Mouse (Mus musculus): Measurements from ENCODE around the gene Fgd6.

Gene Fgd6

DNA sequence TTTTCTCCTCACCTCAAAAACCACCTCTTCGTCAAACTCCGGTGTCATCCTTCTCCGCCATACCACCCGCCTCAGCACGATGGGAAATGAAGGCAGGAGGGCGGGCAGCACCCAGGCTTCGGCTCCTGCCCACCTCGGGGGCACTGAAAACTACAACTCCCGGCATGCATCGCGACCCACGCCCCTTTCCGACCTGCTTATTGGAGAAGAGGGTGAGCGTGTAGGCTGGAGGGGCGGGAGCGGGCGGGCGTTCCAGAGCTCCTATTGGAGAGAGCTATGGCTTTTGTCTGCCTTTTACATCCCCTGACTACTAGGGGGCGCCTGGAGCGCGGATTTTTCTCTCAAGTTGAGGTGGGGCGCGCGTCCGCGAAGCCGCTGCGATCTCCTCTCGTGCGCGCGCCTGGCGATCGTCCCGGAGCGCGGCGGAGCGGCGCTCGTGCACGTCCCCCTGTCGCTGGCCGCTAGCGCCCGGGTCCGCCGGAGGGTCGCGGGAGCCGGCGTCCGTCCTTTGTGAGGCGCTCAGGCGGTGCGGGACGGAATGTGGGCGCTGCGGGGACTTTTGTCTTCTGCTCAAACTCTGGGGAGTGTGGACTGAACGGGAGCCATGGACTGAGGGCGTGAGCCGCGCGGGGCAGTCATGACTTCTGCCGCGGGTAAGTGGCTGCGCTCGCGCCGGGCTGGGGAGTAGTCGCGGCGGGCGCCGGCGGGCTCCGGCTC is at the start of gene Fgd6, which contains the start of gene Vezt:
Gene Fgd6 (plus strand): TSS at position 344 of the 717 bp plus-strand sequence.
Gene Vezt (minus strand): TSS at position 160 of the 717 bp plus-strand sequence.
- peak; percentile 100 for DNase-seq

DNA sequence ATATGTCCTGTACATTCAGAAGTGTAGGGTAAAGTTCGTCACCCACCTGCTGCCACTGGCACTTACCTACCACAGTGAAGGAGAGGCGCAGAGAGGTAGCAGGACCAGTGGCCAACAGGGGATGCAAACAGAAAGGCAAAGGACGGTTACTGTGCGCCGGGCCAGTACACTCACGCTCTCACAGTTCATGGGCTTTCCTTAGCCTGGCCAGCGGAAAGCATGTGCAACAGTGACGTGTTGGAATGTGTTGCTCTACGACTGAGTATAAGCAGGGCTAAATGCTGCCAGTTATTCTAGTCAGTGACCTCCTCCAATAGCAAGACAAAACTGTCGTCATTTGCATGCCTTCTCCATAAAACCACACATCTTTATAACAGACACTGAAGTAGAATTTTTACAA is 41.7 kb upstream of the Fgd6 start:
- no peak for DNase-seq

DNA sequence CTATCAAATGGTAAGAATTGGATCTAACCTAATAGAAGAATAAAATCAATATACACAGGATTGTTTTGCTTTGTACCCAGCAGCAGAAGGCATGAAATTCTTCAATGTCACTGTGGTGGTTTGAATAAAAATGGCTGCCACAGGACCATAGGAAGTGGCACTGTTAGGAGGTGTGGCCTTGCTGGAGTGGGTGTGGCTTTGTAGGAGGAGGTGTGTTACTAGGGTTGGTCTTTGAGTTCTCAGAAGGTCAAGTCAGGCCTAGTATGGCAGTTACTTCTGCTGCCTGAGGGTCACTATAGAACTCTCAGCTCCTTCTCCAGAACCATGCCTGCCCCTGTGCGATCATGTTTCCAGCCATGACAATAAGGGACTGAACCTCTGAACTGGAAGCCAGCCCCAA is 40.7 kb upstream of the Fgd6 start:
- no peak for DNase-seq

DNA sequence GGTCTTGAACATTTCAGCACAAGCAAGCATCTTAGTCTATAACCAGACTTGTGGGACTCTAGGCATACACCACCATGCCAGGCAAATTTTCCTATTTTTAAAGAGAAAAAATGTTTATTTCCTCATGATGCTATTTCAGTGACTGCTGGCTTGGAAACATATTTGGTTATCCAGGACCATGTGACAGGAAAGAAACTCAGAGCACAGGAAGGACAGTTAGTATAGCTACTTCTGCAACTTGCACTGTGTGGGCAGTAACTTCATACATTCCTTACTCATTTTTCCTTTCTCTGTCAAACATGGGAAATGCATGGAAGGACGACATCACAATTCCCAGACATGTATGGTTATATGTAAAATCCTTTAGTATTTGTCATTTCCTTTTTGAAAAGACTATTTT is 36.4 kb upstream of the Fgd6 start:
- DNase-seq = no peak

DNA sequence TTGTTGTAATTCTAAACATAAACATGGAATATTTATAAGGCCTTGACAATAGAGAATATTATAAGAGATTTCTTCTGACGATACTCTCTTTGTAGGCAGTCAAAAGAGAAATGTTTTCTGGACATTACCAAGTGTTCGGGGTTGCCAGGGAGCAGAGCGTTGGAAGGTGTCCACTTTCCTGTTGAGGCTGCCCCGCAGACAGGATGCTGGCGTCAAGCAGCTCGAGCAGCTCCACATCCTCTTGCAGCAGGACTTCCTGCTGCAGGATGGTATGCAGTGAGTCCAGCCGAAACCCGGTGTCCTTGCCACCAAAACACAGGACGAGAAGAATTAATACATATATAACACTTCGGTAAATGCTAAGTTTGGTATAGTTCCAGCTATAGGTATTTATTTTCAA is 35.6 kb upstream of the Fgd6 start:
- no peak for DNase-seq

DNA sequence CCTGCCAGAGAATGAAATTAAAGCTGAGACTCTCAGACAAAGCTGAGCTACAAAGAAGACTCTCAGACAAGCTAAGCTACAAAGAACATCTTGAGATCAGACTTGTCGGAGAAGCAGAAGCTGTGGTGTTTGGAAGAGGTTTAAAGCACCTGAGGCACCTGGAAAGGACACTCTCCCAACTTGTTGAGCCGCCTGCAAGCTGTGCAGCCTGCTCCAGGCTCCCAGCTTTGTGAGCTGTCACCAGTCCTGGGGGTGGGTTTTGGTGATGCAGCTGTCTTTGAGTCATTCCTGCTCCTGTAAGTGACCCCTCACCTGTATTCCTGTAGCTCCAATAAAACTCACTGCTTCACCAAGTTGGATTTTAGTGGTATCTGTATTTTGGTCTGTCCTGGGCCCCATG is 27.4 kb upstream of the Fgd6 start:
- DNase-seq = no peak

DNA sequence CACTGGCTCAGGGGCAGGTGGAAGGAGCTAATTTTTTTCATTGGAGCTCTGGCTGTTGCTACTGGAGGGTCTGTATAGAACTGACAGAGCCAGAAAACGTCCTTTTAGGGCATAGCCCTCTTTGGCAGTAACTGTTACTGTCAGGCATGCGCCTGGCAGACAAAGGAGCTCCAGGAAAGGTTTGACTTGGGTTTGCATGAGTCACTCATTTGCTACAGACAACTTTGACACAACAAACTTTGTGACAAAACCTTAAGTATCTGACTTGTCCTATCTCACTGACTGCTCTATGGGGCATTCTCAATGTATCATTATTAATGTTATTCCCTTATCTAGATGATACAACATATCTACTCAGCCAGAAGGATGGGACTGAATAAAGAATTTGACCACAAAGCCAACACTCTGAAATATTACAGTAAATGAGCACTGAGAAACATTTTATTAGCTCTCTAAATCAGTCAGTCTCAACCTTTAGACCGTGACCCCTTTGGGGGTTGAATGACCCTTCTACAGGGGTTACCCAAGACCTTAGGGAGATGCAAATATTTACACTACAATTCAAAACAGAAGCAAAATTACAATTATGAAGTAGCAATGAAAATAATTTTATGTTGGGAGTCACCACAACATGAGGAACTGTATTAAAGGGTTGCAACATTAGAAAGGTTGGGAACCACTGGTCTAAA is 25.7 kb upstream of the Fgd6 start:
- DNase-seq = no peak

DNA sequence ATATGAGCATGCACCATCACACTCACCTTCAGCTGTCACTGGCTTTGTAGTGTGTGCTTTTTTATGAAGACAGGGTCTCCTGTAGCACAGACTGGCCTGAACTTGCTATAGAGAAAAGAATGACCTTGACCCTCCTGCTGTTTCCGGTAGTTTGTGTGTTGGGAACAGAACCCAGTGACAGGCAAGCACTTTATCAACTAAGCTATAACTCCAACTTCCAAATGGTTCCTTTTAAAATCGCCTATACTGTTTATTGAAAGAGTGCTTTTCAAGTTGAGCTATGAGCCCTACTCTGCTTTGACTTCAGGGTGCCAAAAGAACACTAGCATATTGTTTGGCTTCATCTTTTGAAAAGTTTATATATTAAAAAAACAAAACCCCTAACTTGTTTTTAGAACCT is 24.8 kb upstream of the Fgd6 start:
- no peak for DNase-seq

DNA sequence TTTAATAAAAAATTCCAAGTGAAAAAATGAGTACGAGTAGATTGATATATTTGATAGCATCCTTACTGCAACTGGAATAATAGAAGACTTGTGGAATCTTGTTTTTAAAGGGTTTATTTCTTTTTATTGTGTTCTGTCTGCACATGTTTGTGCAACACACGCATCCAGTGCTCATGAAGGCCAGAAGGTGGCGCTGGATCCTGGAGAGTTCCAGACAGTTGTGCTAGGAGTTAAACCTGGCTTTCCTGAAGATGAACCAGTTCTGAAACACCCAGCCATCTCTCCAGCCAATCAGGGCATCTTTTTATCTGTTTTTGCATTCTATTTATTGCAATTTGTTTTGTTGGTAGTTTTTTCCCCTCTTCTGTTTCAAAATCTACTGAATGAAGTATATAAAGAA is 22.6 kb upstream of the Fgd6 start:
- peak; percentile 70 for DNase-seq

DNA sequence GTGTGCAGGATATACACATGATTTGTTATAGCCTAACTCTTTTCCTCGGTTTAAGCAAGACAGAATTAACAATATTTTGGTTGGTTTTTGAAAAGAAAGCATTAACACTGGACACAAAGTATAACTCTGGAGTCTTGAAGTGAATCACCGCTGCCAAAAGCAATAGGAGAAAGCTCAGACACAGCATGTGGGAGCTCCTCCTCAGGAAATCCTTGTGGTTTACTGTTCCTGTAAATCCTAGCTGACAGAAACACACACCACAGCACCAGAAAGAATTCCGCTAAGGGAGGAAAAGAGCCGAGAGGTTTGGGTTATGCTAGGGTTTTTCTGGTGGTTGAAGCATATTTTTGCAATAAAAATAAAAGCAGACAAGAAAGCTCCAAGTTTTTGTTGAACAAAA is 21.6 kb upstream of the Fgd6 start:
- DNase-seq = no peak

DNA sequence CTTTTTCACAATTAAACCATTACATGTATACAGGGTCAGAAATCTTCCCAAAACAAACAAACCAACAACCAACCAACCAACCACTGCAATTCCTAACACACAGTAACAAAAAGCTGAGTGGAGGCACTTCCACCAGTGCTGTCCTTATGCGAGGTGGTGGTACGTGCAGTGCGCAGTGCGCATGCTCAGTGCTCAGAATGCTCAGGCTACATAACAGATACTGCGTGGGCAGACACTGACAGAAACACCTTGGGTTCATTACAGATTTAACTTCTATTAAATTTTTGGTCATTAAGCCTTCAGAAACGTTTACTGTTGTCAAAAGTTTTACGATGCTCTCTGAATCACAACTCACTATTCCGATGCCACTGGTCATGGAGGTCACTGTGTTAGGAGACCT is 18.3 kb upstream of the Fgd6 start:
- no peak for DNase-seq

DNA sequence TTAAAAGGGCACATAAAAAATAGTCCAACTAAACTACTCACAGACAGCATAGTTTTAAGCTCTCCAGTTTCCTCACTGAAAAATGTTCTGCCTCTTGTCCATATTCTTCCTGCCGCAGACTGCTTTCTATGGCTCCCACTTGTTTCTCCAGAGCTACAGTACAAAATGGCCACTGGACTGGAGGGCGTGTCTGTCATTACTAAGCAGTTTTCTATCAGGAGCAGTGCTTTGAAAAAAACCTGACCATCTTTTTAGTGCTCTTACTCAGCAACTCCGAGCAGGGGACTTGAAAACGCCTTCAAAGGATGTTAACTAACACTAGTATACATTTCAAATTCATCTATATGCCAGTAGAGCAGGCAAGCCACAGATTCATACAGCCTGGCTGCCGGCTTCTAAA is 15.2 kb upstream of the Fgd6 start:
- no peak for DNase-seq

DNA sequence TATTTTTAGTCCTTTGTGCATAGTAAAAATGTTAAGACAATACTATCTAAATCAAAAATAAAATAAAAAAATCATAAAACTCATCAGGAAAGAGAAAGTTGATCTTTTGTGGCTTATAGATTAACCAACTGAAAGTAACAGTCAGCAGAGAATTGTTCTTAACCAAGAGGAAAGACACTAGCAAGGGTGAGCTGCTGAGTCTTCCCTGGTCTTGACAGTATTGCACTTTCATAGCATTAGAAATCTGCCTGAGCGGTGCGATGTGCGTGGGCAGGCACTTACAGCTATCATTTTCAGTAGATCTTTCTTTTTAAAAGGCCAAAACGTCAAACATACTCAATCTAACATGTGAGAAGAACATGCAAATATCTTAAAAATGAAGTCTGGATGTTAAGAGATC is 14.7 kb upstream of the Fgd6 start:
- no peak for DNase-seq

DNA sequence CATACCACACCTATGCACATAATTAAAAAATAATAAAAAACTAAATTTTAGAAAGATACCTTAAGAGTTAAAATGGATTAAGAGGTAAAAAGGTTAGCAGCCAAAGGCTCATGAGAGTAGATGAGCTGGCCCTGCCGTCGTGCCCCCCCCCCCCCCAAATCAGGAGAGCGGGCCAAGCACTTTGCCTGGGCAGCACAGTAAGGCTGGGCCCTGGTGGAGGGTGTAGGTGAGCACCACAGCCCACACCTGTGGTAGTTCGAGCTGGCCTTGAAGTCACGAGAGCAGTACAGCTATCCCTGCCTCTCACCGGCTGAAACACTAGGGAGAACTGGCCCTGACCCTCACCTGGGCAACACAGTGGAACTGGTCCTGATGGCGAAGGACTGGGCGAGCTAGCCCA is 10.7 kb upstream of the Fgd6 start:
- DNase-seq = no peak

DNA sequence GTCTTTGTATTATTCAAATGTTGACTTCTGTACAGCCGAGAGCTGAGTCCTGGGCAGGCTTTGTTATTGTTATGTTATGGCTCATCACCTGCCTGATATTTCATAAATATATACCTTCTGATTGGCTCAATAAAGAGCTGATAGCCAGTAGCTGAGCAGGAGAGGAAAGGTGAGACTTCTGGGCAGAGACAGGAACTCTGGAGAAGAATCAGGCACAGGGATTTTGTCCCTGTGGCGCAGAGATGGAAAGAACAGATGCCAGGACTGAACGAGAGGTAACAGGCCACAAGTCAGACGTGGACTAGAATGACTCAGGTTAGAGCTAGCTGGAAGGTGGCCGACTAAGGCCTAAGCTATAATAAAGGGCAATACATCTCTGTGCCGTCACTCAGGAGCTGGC is 7.3 kb upstream of the Fgd6 start:
- DNase-seq = no peak

DNA sequence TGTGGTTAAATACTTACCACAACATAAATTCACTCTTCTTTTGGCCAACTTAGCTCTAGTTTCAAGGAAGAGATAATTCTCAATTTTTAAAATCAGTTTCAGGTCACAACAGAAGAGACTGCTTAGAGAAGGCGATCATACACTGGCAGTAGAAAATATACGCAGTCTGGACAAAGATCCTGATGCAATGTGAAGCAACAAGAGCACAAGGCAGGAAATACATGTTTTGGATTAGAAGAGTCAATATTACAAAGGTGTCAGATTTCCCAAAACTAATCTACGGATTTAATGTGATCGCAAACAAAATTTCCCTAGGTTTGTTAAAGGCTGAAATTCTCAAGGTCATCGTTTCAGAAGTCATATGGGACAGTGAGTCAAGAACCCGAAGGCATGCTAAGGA is 4.6 kb upstream of the Fgd6 start:
- DNase-seq = no peak

DNA sequence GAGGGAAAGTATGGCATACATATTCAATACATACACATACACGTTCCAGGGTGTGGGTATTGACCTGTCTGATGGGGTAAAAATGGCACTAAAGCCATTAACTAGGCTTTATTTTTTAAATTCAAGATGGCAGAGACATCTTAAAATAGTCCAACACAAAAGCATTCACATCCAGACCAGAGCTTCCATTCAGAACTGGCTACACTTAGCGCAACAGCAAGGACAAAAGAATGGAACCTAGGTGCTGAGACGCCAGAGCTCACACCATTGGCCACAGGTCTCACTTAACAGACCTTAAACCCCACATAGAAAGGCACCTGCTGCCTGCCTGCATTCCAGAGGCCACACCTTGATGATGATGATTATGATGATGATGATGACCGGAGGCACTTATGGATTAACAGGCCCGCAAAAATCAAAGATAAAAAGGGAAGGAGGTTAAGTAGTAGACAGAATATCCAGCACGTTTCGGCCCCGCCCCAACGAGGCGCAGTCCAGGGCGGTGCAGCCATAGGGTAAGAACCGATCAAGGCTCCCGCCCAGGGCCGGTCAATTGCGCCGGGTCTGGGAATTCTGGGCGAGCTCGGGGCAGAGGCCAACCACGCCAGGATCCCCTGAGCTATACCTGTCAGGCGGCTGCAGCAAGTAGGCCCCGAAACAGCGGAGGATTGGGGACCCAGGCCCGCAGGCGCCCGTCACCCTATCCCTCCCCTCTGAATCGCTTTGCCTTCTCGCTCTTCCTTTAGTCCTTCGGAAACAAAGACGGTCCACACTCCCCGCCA is 734 bp upstream of the Fgd6 start:
- no peak for DNase-seq

DNA sequence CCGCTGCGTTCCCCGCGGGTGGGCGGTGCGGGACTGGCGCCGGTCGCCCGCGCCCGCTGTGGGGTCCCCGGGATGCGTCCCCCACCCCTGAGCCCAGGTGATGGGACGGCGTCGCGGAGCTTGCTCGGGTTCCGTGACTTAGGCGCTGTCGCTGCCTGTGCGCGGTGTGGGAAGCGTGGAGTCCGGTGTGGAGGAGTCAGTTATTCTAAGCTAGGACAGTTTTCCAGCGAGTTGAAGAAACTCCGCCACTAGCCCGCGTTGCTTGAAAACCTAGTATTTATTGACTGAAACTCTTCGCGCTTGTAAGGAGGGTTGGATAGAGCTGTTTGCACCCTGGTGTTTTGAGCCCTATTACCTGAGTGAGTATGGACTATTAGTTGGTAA is 566 bp downstream of the Fgd6 start:
- DNase-seq = no peak

DNA sequence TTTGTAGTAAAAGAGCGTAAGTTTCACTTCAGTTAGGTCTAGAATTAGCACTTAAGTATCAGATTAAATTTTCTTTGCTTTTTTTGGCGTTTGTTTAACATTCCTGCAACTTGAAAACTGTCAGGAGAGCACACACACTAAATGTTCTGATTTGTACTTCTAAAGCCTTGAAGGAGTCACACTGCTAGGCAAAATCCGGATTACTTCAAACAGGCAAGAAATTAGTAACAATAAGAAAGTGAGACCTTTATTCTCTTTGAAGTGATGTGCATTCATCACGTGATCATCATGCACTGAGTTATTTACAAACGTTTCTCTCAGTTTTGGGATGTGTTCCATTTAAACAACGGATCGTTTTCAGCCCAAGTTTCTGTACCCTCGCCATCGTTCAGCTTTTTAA is 1.4 kb downstream of the Fgd6 start:
- DNase-seq = no peak

DNA sequence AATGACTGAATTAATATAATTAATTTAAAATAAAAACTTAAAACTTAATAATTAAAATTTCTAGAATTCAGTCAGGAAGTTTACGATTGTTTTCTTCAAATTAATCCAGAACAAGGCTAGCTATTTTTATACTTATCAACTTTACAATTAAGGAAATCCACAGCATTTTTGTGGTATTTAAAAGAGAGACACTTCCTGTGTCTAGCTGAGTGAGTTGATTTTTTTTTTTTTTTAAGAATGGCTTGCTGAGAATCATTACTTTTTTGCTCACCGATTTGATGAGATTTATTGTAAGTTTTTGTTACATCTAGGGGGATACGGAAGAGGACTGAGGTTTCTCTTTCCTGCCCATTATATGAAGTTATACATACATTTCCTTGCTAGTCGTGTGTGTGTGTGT is 1.8 kb downstream of the Fgd6 start:
- DNase-seq = no peak

DNA sequence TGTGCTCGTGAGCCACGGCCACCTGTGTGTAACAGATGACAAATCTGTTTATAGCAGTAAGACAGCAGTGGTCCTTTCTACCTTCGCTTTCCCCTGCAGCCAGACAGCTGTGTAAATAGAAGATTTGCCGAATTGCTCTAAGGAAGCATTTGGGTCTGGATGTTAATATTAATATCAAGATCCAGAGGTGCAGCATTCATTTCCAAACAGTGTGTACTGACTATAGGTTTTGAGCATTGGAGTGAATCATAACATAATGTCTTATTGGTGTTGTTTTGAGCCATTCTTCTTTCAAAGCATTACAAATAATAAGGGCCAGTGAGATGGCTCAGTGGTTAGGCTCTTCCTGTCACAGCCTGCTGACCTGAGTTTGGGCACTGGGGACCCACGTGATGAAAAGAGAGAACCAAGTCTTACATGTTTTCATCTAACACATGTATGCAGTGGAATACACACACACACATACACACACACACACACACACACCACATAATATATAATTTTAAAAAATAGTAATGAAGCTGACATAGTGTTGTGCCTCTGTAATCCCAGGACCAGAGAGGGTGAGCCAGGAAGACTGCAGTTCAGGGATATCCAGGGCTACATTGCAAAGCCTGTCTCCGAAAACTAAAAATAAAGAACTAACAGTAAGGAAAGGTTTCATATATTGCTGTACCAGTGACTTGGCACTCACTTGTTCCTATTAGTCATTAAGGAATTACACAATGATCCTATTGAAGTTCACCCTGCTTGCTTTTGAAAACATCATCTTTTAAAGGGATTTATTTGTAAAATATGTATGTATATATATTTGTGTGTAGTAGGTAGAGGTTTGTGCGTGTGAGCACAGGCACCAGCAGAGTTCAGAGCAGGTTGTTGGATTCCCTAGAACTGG is 2.8 kb downstream of the Fgd6 start:
- DNase-seq = no peak

DNA sequence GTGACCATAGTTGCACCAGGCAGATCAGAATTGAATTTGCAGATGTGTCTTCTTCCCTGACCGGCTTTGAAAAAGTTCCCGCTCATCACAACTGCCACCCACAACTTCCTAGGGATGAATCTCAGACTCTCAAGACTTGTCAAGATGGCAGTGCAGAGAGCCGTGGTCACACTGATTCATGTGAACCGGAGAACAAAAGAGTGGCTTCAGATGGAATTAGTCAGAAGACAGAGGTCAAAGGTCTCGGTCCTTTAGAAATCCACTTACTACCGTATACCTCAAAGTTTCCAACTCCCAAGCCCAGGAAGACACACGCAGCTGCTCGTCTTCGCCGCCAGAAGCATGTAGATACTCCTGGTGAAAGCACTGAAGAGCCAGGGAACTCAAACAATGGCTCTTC is 8.1 kb downstream of the Fgd6 start:
- peak; percentile 53 for DNase-seq

DNA sequence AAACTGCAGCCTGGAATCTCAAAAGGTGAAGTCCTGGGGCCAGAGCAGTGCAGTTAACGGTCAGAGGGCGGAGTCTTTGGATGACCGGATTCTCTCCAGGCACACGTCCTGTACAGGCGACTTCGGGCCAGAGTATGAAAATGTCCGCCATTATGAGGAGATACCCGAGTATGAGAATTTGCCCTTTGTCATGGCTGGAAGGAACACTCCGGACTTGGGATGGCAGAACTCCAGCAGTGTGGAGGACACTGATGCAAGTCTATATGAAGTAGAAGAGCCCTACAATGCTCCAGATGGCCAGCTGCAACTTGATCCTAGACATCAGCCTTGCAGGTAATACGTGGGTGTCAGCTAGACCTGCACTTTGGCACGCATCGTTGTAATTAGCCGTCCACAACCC is 9.5 kb downstream of the Fgd6 start:
- DNase-seq = no peak
